Mouse (Mus musculus) C2C12 (cell line): Measurements from ENCODE around the gene Chgb. TPM values are rescaled to one million over a fixed set of nuclear protein-coding genes. Genes with fewer than 3 reads are reported as not detected.

Source experiments
- H3K27me3 ChIP-seq: one replicate; pipeline ENCODE4 v1.6.1; 2011; ENCODE audit not compliant: control insufficient read depth, insufficient read depth, insufficient read length
- H3K36me3 ChIP-seq: one replicate; pipeline ENCODE4 v1.6.1; 2011; ENCODE audit not compliant: control insufficient read depth, insufficient read depth
- H3K4me3 ChIP-seq: one replicate; pipeline ENCODE4 v1.5.1; 2011; ENCODE audit warnings: mild to moderate bottlenecking, control low read depth; ENCODE audit not compliant: poor library complexity, insufficient read depth, severe bottlenecking
- H3K79me2 ChIP-seq: one replicate; pipeline ENCODE4 v1.6.1; 2011; ENCODE audit not compliant: control insufficient read depth, insufficient read depth
- H3K79me3 ChIP-seq: one replicate; pipeline ENCODE4 v1.6.1; 2011; ENCODE audit warnings: low read depth, control low read depth
- H3ac ChIP-seq: one replicate; pipeline ENCODE3; 2011; ENCODE audit warnings: low read depth; ENCODE audit not compliant: control insufficient read depth, insufficient read length
- CEBPB ChIP-seq: IDR thresholded peaks from one replicate; pipeline ENCODE4 v1.6.1; 2011; ENCODE audit warnings: low read depth, mild to moderate bottlenecking, control low read depth, moderate library complexity
- CTCF ChIP-seq: IDR thresholded peaks from one replicate; pipeline ENCODE4 v1.5.1; 2011; ENCODE audit not compliant: control insufficient read depth, insufficient read depth, insufficient read length
- FOSL1 ChIP-seq: IDR thresholded peaks from one replicate; pipeline ENCODE4 v1.8.0; 2011; ENCODE audit warnings: mild to moderate bottlenecking, low read length; ENCODE audit not compliant: poor library complexity, insufficient read depth, severe bottlenecking
- MAX ChIP-seq: IDR thresholded peaks from one replicate; pipeline ENCODE4 v1.6.1; 2011; ENCODE audit warnings: mild to moderate bottlenecking, control low read depth
- MYOD1 ChIP-seq: IDR thresholded peaks from one replicate; pipeline ENCODE4 v1.6.1; 2011; ENCODE audit warnings: low read depth; ENCODE audit not compliant: control insufficient read depth, insufficient read length
- MYOG ChIP-seq: IDR thresholded peaks from one replicate; pipeline ENCODE4 v1.6.1; 2011; ENCODE audit not compliant: control insufficient read depth, insufficient read length; ENCODE audit errors: extremely low read depth
- USF1 ChIP-seq: IDR thresholded peaks from one replicate; pipeline ENCODE4 v1.6.1; 2011; ENCODE audit warnings: low read depth, mild to moderate bottlenecking, control low read depth, moderate library complexity
- polyA plus RNA-seq: library from polyadenylated mRNA; unstranded; fragments of >200 nt; fragmentation: generic; extraction: Trizol; gene quantifications from one replicate; pipeline ENCODE4 v1.2.1, GENCODE M21; 2012; ENCODE audit warnings: missing spikeins

The Chgb gene
- polyA plus RNA-seq, 1 experiment = 0.01 TPM

- Histone ChIP-seq H3K79me3 (peaks cover 20% of the 10 kb centered on the region), H3K79me2 (peaks cover 47% of the 10 kb centered on the region), H3K4me3 (peak within 1 kb of the TSS; percentile 98), H3ac (peak within 1 kb of the TSS; percentile 97), H3K36me3 (peaks cover 42% of the 10 kb centered on the region), H3K27me3 (no peaks in the 10 kb centered on the region)
- no peak for TF ChIP-seq MYOD1
- no peak for TF ChIP-seq CEBPB
- no peak for TF ChIP-seq MYOG
- no peak for TF ChIP-seq CTCF
- peak; percentile 96 for TF ChIP-seq MAX
- no peak for TF ChIP-seq FOSL1
- TF ChIP-seq USF1 = peak; percentile 83
Observed at GRCm38 (mm10) chr2:132815608-132816314, 34.7 kb downstream of the Chgb start, which contains the start of the genes Trmt6 and Mcm8. Trmt6 (minus strand) TSS chr2:132816055. Mcm8 (plus strand) TSS chr2:132816141.

- no peaks in the 10 kb centered on the region for H3K79me3 ChIP-seq
- H3K79me2 ChIP-seq = no peaks in the 10 kb centered on the region
- no peak overlapping the region for H3ac ChIP-seq
- no peak overlapping the region for H3K4me3 ChIP-seq
- TF ChIP-seq CEBPB = no peak
- no peak for TF ChIP-seq FOSL1
- TF ChIP-seq MAX = no peak
- TF ChIP-seq MYOD1 = no peak
- TF ChIP-seq CTCF = no peak
- TF ChIP-seq USF1 = no peak
- TF ChIP-seq MYOG = no peak
- H3K36me3 ChIP-seq = peaks cover 39% of the 10 kb centered on the region
- no peaks in the 10 kb centered on the region for H3K27me3 ChIP-seq
Observed at GRCm38 (mm10) chr2:132841071-132841470, 60.0 kb downstream of the Chgb start.

Other genes with a start within 250 kb of the Chgb start
- gene Gpcpd1, start 193.5 kb upstream of the Chgb start, polyA plus RNA-seq = 2.4 TPM
- gene Shld1, start 94.3 kb upstream of the Chgb start, polyA plus RNA-seq = 5.3 TPM
- 18.8 TPM for gene Trmt6, start 34.8 kb downstream of the Chgb start, polyA plus RNA-seq
- gene Mcm8, start 34.9 kb downstream of the Chgb start, polyA plus RNA-seq = 2.8 TPM
- gene Crls1, start 65.4 kb downstream of the Chgb start, polyA plus RNA-seq = 26.2 TPM
- gene Lrrn4, start 99.6 kb downstream of the Chgb start, polyA plus RNA-seq = not detected
- gene Fermt1, start 164.6 kb downstream of the Chgb start, polyA plus RNA-seq = not detected